Mouse (Mus musculus): ENCODE data around the gene Fancc. TPM values are rescaled to one million over a fixed set of nuclear protein-coding genes. Genes with fewer than 3 reads are reported as not detected.
A peak's percentile ranks its signal among the peaks of the same experiment; 100 is the strongest.

The Fancc gene
- polyA plus RNA-seq, 1 experiment: 18.6 TPM

DNA sequence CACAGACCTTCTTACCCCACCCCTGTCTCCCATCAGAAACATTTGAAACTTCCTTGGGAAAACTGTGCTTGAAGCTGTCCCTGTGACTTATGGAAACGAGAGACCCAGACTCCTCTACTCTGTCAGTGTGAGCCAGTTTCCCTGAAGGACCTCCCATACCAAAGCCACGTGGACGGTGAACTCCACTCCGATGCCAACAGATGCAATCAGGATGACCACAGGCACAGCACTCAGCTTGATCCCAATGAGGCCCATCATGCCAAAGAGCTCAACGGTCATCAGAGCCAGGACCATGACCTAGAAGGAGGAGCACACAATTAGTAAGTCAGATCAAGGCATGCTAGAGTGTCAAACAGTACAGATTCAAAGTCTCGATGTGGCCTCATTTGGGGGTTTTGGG, 23.0 kb upstream of the Fancc start:
- TF ChIP-seq CTCF (IDR thresholded peaks at IDR 0.05; ENCODE audit: insufficient read depth, low read length): no peak
- no peak for TF ChIP-seq POLR2A (IDR thresholded peaks at IDR 0.05; ENCODE audit: borderline replicate concordance, extremely low read depth, low read depth, low read length)
- H3K4me1 ChIP-seq (ENCODE audit: control insufficient read depth, insufficient read depth, low read length): no peaks in the 10 kb centered on the region
- 77% methylated on average over 6 of the region's 6 CpGs for WGBS
- no peak overlapping the region for H3K4me3 ChIP-seq (replicated peaks; ENCODE audit: extremely low read depth, low read depth, low read length)
- DNase-seq: no peak

DNA sequence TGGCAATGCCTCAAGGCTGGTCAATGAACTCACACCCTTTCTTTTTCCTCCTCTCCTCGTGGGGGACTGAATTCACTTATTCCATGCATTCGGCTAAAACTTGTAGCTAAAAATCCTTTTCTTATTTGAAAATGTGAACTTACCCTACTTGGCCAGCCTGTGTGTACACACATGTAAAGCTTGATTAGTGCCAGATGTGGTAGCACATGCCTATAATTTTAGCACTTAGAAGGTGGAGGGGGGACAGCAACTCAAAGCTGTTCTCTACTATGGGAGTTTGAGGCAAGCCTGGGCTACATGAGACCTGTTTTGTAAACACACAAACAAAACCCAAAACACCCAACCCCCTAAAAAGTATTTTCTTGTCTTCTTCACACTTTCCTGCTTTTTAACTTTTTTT, 19.5 kb upstream of the Fancc start:
- TF ChIP-seq POLR2A (IDR thresholded peaks at IDR 0.05; ENCODE audit: borderline replicate concordance, extremely low read depth, low read depth, low read length): no peak
- no peak for TF ChIP-seq CTCF (IDR thresholded peaks at IDR 0.05; ENCODE audit: insufficient read depth, low read length)
- Histone ChIP-seq H3K4me1 (ENCODE audit: control insufficient read depth, insufficient read depth, low read length) (no peaks in the 10 kb centered on the region; the same call in 1 of the 2 replicates), H3K4me3 (replicated peaks; ENCODE audit: extremely low read depth, low read depth, low read length) (no peak overlapping the region)
- WGBS: 66% methylated on average over 2 of the region's 2 CpGs
- DNase-seq: no peak

DNA sequence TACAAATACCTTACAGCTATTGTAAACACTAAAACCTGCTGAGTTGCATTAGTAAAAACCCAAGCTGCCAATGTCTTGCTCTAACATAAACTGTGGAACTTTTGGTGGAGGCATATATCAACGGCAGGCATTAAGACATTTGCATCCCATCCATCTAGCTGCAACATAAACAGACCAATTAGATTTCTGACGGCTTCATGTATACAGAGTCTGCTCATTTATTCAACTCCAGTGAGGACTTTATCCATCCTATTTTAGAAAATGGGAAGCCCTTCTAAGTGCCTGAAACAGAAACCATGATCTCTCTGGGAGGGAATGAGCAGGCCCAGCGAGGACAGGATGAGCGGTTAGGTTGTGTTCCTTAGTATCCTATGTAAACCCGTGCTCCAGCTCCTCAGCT, 18.5 kb upstream of the Fancc start:
- no peak for DNase-seq
- H3K4me1 ChIP-seq (ENCODE audit: control insufficient read depth, insufficient read depth, low read length): no peaks in the 10 kb centered on the region; the same call in 1 of the 2 replicates
- no peak overlapping the region for H3K4me3 ChIP-seq (replicated peaks; ENCODE audit: extremely low read depth, low read depth, low read length)
- TF ChIP-seq POLR2A (IDR thresholded peaks at IDR 0.05; ENCODE audit: borderline replicate concordance, extremely low read depth, low read depth, low read length) (no peak), CTCF (IDR thresholded peaks at IDR 0.05; ENCODE audit: insufficient read depth, low read length) (no peak)
- whole genome bisulfite sequencing: 56% methylated on average over 5 of the region's 5 CpGs

DNA sequence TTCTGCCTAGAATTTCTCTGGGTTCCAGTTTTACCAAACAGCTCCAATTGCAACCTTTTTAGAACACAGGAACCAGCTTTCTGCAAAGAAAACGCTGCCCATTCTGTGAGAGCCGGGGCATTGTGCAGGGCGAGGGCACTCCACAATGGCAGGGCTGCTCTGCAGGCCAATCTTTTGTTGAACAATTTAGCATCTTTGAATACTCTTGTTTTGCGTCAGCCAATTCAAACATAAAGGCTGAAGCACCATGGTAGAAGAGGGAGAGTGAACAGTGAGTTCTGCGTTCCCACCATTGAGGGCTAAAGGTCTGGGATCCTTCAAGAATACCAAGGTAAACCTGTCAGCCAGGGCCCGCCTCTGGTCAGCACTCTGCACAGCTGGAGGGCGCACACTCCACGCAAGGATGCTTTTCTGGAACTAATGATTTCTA, 17.9 kb upstream of the Fancc start:
- no peak for DNase-seq
- TF ChIP-seq CTCF (IDR thresholded peaks at IDR 0.05; ENCODE audit: insufficient read depth, low read length) (no peak), POLR2A (IDR thresholded peaks at IDR 0.05; ENCODE audit: borderline replicate concordance, extremely low read depth, low read depth, low read length) (no peak)
- Histone ChIP-seq H3K4me3 (replicated peaks; ENCODE audit: extremely low read depth, low read depth, low read length) (no peak overlapping the region), H3K4me1 (ENCODE audit: control insufficient read depth, insufficient read depth, low read length) (no peaks in the 10 kb centered on the region; the same call in 1 of the 2 replicates)
- WGBS: 77% methylated on average over 8 of the region's 8 CpGs

DNA sequence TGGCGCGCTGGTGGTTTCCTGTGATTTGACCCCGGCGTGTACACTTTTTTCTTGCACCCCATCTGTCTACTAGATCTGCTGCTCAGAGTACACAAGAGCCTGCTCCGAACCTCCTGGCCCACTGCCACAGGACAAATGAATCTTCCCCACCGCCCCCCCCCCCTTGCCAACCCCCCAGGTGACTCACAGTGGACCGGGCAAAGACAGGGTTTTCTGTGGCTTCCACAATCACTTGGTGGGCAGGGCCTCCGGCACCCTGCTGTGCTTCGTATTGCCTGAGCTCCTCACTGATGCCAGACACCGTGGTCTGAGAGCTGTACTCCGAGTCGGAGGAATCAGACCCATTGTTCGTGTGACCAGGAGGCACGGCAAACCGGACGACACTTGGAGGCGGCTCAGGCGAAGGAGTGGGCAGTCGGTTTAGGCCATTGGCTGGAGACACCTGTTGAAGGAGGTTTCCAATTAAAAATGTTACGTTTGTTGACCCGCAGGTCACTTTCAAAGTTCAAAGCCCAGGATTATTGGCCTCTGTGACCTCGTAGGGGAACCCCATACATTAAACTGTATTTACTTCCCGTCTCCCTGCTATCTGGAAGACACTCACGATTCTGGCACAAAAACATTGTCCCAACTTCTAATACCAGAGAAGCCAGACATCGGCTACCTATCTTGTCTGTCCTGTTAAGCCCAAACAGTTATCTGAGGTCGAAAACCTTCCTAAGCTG, 16.5 kb upstream of the Fancc start:
- no peaks in the 10 kb centered on the region; the same call in 1 of the 2 replicates for H3K4me1 ChIP-seq (ENCODE audit: control insufficient read depth, insufficient read depth, low read length)
- TF ChIP-seq POLR2A (IDR thresholded peaks at IDR 0.05; ENCODE audit: borderline replicate concordance, extremely low read depth, low read depth, low read length) (no peak), CTCF (IDR thresholded peaks at IDR 0.05; ENCODE audit: insufficient read depth, low read length) (no peak)
- no peak overlapping the region for H3K4me3 ChIP-seq (replicated peaks; ENCODE audit: extremely low read depth, low read depth, low read length)
- no peak for DNase-seq
- WGBS: 62% methylated on average over 26 of the region's 26 CpGs

DNA sequence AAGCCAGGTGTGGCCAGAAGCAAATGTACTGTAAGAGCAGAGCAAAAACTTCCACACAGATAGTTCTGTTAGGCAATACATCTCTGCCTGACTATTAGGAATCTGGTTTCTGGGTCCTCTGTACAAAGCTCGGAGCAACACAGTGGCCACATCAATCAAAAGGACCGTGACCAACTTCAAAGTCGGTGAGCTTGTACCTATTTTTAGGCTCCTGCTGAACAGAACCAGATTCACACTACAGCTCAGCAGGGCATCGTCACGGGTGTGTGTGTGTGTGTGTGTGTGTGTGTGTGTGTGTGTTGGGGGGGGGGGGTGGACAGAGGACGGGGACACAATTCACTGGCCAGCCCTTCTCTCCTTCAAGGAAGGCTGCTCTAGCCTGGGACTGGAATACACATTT, 15.3 kb upstream of the Fancc start:
- Histone ChIP-seq H3K4me3 (replicated peaks; ENCODE audit: extremely low read depth, low read depth, low read length) (no peak overlapping the region), H3K4me1 (ENCODE audit: control insufficient read depth, insufficient read depth, low read length) (no peaks in the 10 kb centered on the region; the same call in 1 of the 2 replicates)
- 52% methylated on average over 6 of the region's 6 CpGs for WGBS
- TF ChIP-seq CTCF (IDR thresholded peaks at IDR 0.05; ENCODE audit: insufficient read depth, low read length) (no peak), POLR2A (IDR thresholded peaks at IDR 0.05; ENCODE audit: borderline replicate concordance, extremely low read depth, low read depth, low read length) (no peak)
- no peak for DNase-seq

DNA sequence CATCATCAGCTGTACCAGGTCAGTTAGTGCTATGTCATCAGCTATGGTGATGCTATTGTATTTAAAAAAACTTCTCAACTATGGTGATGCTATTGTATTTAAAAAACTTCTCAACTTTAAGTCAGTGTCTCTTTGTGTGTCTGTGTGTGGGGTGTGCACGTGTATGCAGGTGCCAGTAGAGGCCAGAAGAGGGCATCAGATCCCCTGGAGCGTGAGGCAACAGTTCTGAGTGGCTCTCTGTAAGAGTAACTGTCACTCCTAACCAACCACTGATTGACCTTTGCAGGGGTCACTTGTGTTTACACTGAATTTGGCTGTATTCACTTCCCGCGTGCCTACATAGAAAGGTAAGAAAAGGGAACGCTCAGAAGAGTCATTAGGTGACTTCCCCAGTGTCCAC, 10.7 kb upstream of the Fancc start:
- H3K4me1 ChIP-seq (ENCODE audit: control insufficient read depth, insufficient read depth, low read length): no peaks in the 10 kb centered on the region; the same call in 1 of the 2 replicates

DNA sequence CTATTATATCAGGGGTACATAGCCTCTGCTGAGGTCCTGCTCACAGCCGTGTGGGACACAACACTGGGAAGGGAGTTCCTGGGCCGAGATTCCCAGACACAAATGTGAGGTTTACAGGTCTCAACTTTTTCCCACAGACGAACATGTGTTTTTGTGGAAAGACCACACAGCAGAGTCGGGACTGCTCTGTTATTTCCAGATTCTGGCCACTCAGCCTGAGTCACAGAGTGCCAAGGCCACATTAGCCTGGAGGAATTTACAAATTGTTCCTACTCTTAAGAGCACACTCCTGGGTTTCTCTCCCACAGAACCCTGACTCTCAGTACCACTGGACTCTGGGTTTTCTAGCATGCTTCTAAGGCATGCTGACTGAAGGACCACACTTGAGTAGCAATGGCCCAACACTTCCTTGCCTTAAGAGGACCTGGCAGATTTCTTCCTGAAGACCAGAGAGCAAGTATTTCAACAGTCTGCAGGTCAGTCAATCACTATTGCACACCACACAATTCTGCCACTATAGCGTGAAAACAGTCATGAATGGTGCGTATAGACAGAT, 10.0 kb upstream of the Fancc start:
- TF ChIP-seq POLR2A (IDR thresholded peaks at IDR 0.05; ENCODE audit: borderline replicate concordance, extremely low read depth, low read depth, low read length) (no peak), CTCF (IDR thresholded peaks at IDR 0.05; ENCODE audit: insufficient read depth, low read length) (no peak)
- no peaks in the 10 kb centered on the region; the same call in 1 of the 2 replicates for H3K4me1 ChIP-seq (ENCODE audit: control insufficient read depth, insufficient read depth, low read length)
- no peak overlapping the region for H3K4me3 ChIP-seq (replicated peaks; ENCODE audit: extremely low read depth, low read depth, low read length)
- WGBS: 71% methylated on average over 6 of the region's 6 CpGs
- DNase-seq: peak; percentile 17

More for the DNA sequence above, 10.7 kb upstream of the Fancc start:
- 75% methylated on average over 5 of the region's 5 CpGs for WGBS
- TF ChIP-seq CTCF (IDR thresholded peaks at IDR 0.05; ENCODE audit: insufficient read depth, low read length) (peak; percentile 20; the same call in 1 of the 2 replicates), POLR2A (IDR thresholded peaks at IDR 0.05; ENCODE audit: borderline replicate concordance, extremely low read depth, low read depth, low read length) (no peak)
- no peak overlapping the region for H3K4me3 ChIP-seq (replicated peaks; ENCODE audit: extremely low read depth, low read depth, low read length)
- DNase-seq: no peak

DNA sequence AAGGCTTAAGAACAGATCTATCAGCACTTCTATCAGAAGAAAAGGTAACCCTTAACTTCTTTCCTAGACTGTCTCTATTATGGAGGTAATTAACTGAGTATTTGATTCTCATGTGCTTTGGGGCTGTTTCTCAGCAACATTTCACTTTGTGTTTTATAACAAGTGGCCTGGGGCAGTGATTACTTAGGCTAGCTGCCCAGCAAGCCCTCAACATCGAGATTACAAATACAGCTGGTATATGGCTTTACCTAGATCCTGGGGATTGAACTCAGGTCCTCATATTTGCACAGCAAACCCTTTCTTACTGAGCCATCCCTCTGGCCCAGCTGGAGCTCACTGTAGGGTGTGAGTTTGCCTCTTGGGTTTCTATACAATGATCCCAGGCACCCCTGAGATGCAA, 9.3 kb upstream of the Fancc start:
- TF ChIP-seq POLR2A (IDR thresholded peaks at IDR 0.05; ENCODE audit: borderline replicate concordance, extremely low read depth, low read depth, low read length) (no peak), CTCF (IDR thresholded peaks at IDR 0.05; ENCODE audit: insufficient read depth, low read length) (no peak)
- WGBS: 32% methylated on average over 1 of the region's 1 CpGs
- no peaks in the 10 kb centered on the region; the same call in 1 of the 2 replicates for H3K4me1 ChIP-seq (ENCODE audit: control insufficient read depth, insufficient read depth, low read length)
- no peak for DNase-seq
- H3K4me3 ChIP-seq (replicated peaks; ENCODE audit: extremely low read depth, low read depth, low read length): no peak overlapping the region

DNA sequence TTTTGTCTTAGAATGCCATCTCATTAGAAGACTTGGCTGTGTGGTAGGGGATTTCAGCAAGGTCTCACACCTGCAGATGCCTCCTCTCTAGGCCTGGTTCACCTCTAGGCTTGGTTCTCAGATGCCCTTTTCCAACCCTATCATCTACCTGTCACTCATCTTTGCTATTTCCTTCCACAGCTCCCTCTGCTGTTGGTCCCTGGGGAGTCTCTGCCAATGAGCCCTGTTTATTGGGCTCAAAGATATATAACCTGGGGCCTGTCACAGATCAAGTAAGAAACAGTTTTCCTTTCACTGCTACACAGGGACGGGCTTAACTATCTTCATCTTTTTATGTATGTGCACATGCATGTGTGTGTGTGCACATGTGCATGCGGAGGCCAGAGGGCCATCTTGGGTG, 5.3 kb upstream of the Fancc start:
- whole genome bisulfite sequencing: 97% methylated on average over 2 of the region's 2 CpGs
- Histone ChIP-seq H3K4me1 (ENCODE audit: control insufficient read depth, insufficient read depth, low read length) (no peaks in the 10 kb centered on the region; the same call in 1 of the 2 replicates), H3K4me3 (replicated peaks; ENCODE audit: extremely low read depth, low read depth, low read length) (no peak overlapping the region)
- TF ChIP-seq CTCF (IDR thresholded peaks at IDR 0.05; ENCODE audit: insufficient read depth, low read length) (no peak), POLR2A (IDR thresholded peaks at IDR 0.05; ENCODE audit: borderline replicate concordance, extremely low read depth, low read depth, low read length) (no peak)
- DNase-seq: no peak
